Mouse (Mus musculus) heart, embryonic 10.5 days (tissue): ENCODE data around the gene Sema3b. TPM values are rescaled to one million over a fixed set of nuclear protein-coding genes. Genes with fewer than 3 reads are reported as not detected.
A peak's percentile ranks its signal among the peaks of the same experiment; 100 is the strongest.
"Not testable (repeated sequence)": the region's sequence is repeated elsewhere in the genome, so short reads cannot be mapped to it uniquely, and the experiment has no call there.

Source experiments
- DNase-seq: peaks from one replicate; pipeline ENCODE4 v3.0.0-alpha.2; 2017; ENCODE audit warnings: low spot score
- H3K27ac ChIP-seq: fragments of 300-500 bp; sonication (generic); 2 replicates; pipeline ENCODE4 v1.5.1; 2016; ENCODE audit warnings: mild to moderate bottlenecking
- H3K27me3 ChIP-seq: fragments of 300-500 bp; sonication (generic); 2 replicates; pipeline ENCODE4 v1.6.1; 2016; ENCODE audit warnings: mild to moderate bottlenecking; ENCODE audit not compliant: poor library complexity, insufficient read depth, severe bottlenecking
- H3K36me3 ChIP-seq: fragments of 300-500 bp; sonication (generic); 2 replicates; pipeline ENCODE4 v1.6.1; 2016; ENCODE audit warnings: mild to moderate bottlenecking, moderate library complexity
- H3K4me1 ChIP-seq: fragments of 300-500 bp; sonication (generic); 2 replicates; pipeline ENCODE4 v1.6.1; 2016; ENCODE audit warnings: mild to moderate bottlenecking
- H3K4me3 ChIP-seq: fragments of 300-500 bp; sonication (generic); 2 replicates; pipeline ENCODE4 v1.5.1; 2016; ENCODE audit warnings: mild to moderate bottlenecking, moderate library complexity
- H3K9me3 ChIP-seq: fragments of 300-500 bp; sonication (generic); 2 replicates; pipeline ENCODE4 v1.6.1; 2016; ENCODE audit warnings: mild to moderate bottlenecking, moderate library complexity
- WGBS: fragments of 180-500 bp; shearing (Covaris S2); methylation state at CpG from one replicate; pipeline ENCODE4 v1.1.7; 2016; 5-methylcytosine and 5-hydroxymethylcytosine counted together
- polyA plus RNA-seq: library from polyadenylated mRNA; unstranded; fragments of >200 nt; fragmentation: Nextera tagmentation; extraction: Ambion mirVana; gene quantifications from 2 replicates; pipeline ENCODE4 v1.2.1, GENCODE M21; 2016

The Sema3b gene
- polyA plus RNA-seq, 1 experiment from 2014 or later: 4.9 TPM

GRCm38 (mm10) chr9:107566041-107566709, 42.9 kb downstream of the Sema3b start:
- DNase-seq: no peak
- H3K27ac ChIP-seq: peak overlapping the region; percentile 97
- WGBS: 54% methylated on average over 15 of the region's 15 CpGs
- peaks cover 63% of the 10 kb centered on the region for H3K4me1 ChIP-seq
- H3K4me3 ChIP-seq: peak overlapping the region; percentile 81; the same call in 1 of the 2 replicates
- H3K36me3 ChIP-seq: peaks cover 37% of the 10 kb centered on the region
- no peaks in the 10 kb centered on the region for H3K9me3 ChIP-seq
- no peaks in the 10 kb centered on the region for H3K27me3 ChIP-seq

DNA sequence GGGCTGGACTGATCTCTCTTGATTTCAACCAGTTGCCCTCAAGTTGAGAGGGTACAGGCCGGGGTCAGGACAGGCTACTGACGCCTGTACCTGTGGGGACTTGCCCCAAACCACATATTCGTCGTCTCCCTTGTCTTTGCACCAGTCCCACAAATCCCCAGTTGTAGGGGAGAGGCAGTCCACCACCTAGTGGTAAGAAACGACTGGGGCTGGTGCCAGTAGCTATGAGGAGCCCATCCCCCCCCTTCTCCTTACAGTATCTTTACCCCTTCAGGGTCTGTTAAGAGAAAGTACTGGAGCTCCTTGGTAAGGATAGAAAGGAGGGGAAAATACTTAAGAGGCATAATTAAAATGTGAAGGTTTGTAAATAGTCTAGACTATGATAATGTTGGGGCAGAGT, 43.5 kb downstream of the Sema3b start:
- Histone ChIP-seq H3K27ac (peak overlapping the region; percentile 44; the same call in 1 of the 2 replicates), H3K36me3 (peaks cover 37% of the 10 kb centered on the region), H3K4me1 (peaks cover 57% of the 10 kb centered on the region)
- DNase-seq, H3K9me3 ChIP-seq, H3K4me3 ChIP-seq, H3K27me3 ChIP-seq: not testable (repeated sequence)
- 47% methylated on average over 5 of the region's 5 CpGs for WGBS

GRCm38 (mm10) chr9:107563029-107563581, 45.9 kb downstream of the Sema3b start, which contains the start of gene Tusc2:
Tusc2 (plus strand) TSS chr9:107563255.
- peaks cover 58% of the 10 kb centered on the region for H3K36me3 ChIP-seq
- no peaks in the 10 kb centered on the region for H3K9me3 ChIP-seq
- peaks cover 38% of the 10 kb centered on the region for H3K4me1 ChIP-seq
- WGBS: under 1% methylated on average over 46 of the region's 46 CpGs
- H3K27ac ChIP-seq: peak within 1 kb of the TSS; percentile 85
- peak within 1 kb of the TSS; percentile 91 for H3K4me3 ChIP-seq
- DNase-seq: peak; percentile 99
- H3K27me3 ChIP-seq: no peaks in the 10 kb centered on the region

GRCm38 (mm10) chr9:107556346-107556745, 52.7 kb downstream of the Sema3b start:
- H3K27ac ChIP-seq: peak overlapping the region; percentile 96; the same call in 1 of the 2 replicates
- H3K4me3 ChIP-seq: peak overlapping the region; percentile 84
- peaks cover 43% of the 10 kb centered on the region for H3K4me1 ChIP-seq
- DNase-seq: no peak
- H3K27me3 ChIP-seq: peaks cover 12% of the 10 kb centered on the region; the same call in 1 of the 2 replicates
- 67% methylated on average over 3 of the region's 3 CpGs for WGBS
- peaks cover 50% of the 10 kb centered on the region for H3K36me3 ChIP-seq
- H3K9me3 ChIP-seq: no peaks in the 10 kb centered on the region

DNA sequence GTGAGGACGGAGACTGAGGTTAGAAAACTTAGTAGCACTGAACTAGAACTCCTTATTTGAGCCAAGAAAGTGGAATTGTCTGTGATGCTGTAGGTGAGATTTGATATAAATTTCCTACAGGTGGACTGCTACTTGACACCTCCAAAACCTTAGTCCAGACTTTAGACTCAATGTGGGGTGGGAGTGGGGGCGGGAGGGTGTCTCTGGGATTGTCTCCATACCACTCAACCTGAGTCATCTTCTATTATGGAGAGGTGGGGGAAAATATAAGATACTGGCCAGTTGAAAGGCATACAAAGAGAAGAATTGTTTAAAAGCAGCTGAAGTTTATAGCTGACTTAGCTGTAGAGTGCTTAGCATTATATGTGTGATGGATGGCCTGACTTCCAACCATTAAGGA, 53.3 kb downstream of the Sema3b start:
- peak overlapping the region; percentile 96 for H3K27ac ChIP-seq
- peaks cover 50% of the 10 kb centered on the region for H3K4me1 ChIP-seq
- H3K9me3 ChIP-seq: no peaks in the 10 kb centered on the region
- H3K4me3 ChIP-seq: peak overlapping the region; percentile 84
- peaks cover 18% of the 10 kb centered on the region for H3K27me3 ChIP-seq
- DNase-seq: no peak
- H3K36me3 ChIP-seq: peaks cover 44% of the 10 kb centered on the region
- WGBS: 38% methylated on average over 2 of the region's 2 CpGs

GRCm38 (mm10) chr9:107555031-107555457, 54.0 kb downstream of the Sema3b start:
- peaks cover 56% of the 10 kb centered on the region for H3K4me1 ChIP-seq
- DNase-seq: peak; percentile 87

DNA sequence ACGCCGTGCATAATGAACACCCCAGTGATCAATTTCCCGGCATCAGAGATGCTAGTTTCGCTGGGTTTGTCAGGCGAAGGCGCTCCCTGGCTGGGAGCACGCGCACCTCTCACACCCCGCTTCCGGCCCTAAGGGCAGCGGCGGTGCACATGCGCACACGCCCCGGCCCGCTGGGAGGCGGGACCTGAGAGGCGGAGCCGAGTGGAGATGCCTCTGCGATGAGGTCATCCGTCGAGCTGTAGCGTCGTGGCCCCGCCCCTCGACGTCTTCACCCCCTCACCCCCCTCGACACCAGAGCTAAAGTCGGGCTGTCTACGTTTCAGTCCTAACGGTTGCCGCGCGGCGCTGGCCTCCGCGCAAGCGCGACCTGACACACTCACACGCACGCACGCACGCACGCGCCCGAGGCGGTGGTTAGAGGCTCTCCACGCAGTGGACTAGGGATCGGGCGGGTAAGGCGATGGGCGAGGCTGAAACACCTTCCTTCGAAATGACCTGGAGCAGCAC, 54.7 kb downstream of the Sema3b start:
- Histone ChIP-seq H3K9me3 (no peaks in the 10 kb centered on the region), H3K4me3 (peak overlapping the region; percentile 84), H3K27ac (peak overlapping the region; percentile 96), H3K36me3 (peaks cover 31% of the 10 kb centered on the region), H3K4me1 (peaks cover 62% of the 10 kb centered on the region), H3K27me3 (peaks cover 32% of the 10 kb centered on the region)
- WGBS: 0% methylated on average over 53 of the region's 53 CpGs
- DNase-seq: peak; percentile 99

More at GRCm38 (mm10) chr9:107555031-107555457, 54.0 kb downstream of the Sema3b start:
- peaks cover 37% of the 10 kb centered on the region for H3K36me3 ChIP-seq
- WGBS: under 1% methylated on average over 23 of the region's 23 CpGs
- H3K27ac ChIP-seq: peak overlapping the region; percentile 96
- peaks cover 25% of the 10 kb centered on the region for H3K27me3 ChIP-seq
- no peaks in the 10 kb centered on the region for H3K9me3 ChIP-seq
- H3K4me3 ChIP-seq: peak overlapping the region; percentile 84

- WGBS: 8% methylated on average over 37 of the region's 37 CpGs
- Histone ChIP-seq H3K27ac (peak overlapping the region; percentile 96), H3K9me3 (no peaks in the 10 kb centered on the region), H3K4me3 (peak overlapping the region; percentile 84), H3K4me1 (peaks cover 62% of the 10 kb centered on the region), H3K36me3 (peaks cover 24% of the 10 kb centered on the region), H3K27me3 (peaks cover 38% of the 10 kb centered on the region)
- no peak for DNase-seq
Measured at GRCm38 (mm10) chr9:107553541-107554318, 55.3 kb downstream of the Sema3b start.

DNA sequence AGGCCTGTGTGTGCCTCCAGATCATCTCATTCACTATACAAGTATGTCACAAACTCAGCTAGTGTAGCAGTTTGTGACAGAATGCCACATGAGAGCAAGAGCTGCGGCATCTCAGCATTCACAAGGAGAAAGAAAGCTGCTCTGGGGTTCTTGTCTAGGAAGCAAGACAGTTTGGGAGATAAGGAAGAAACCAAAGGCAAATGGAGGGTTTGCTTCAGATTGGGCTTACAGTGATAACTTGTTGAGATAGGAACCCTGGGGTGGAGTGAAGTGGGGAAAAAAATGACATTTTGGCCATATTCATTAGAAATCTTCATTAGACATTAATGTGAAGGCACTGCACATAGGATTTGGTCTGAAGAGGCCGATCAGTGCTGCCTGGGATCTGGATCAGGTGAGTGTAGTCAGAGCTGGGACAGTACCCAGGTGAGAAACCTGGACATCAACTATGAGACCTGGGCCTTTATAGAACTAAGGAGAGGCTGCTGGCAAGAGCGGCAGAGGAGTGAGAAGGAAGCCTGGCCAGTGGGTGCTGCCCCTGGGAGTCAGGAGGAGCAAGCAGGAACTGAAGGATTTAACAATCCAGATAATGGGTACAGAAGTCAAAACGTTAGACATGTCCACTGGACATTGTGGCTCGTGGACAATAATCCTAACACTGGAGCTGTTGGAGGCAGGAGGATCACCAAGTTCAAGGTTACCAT, 56.2 kb downstream of the Sema3b start:
- WGBS: 75% methylated on average over 5 of the region's 5 CpGs
- peaks cover 47% of the 10 kb centered on the region for H3K27me3 ChIP-seq

DNA sequence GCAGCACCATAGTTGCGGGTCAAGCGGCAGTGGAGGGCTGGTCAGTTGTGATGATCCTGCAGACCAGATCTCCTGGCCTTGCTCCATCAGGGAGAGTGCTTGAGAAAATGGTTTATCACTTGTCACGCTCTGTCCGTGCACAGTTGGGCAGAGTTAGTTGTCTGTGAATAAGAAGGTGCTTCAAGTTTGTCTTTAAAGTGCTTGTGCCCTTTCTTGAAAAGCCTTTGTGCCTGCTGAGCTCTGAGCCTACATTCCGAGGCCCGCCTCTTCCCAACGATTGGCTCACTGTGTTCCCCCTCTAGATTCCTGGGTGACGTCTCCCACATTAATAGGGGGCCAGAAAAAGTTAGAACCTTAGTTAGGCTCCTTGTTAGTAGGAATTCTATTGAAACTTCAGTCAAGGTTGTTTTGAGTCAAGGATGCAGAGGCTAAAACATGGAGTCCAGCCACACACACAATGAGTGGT, 57.1 kb downstream of the Sema3b start:
- Histone ChIP-seq H3K27ac (peak overlapping the region; percentile 87), H3K27me3 (peaks cover 53% of the 10 kb centered on the region), H3K4me1 (peaks cover 73% of the 10 kb centered on the region), H3K9me3 (no peaks in the 10 kb centered on the region), H3K4me3 (peak overlapping the region; percentile 70), H3K36me3 (peaks cover 6% of the 10 kb centered on the region)
- 11% methylated on average over 8 of the region's 8 CpGs for WGBS
- DNase-seq: no peak

More for the DNA sequence above, 56.2 kb downstream of the Sema3b start:
- H3K4me1 ChIP-seq: peaks cover 65% of the 10 kb centered on the region
- no peak for DNase-seq
- H3K4me3 ChIP-seq: peak overlapping the region; percentile 84; the same call in 1 of the 2 replicates
- peaks cover 15% of the 10 kb centered on the region for H3K36me3 ChIP-seq
- H3K27ac ChIP-seq: no peak overlapping the region
- no peaks in the 10 kb centered on the region for H3K9me3 ChIP-seq

DNA sequence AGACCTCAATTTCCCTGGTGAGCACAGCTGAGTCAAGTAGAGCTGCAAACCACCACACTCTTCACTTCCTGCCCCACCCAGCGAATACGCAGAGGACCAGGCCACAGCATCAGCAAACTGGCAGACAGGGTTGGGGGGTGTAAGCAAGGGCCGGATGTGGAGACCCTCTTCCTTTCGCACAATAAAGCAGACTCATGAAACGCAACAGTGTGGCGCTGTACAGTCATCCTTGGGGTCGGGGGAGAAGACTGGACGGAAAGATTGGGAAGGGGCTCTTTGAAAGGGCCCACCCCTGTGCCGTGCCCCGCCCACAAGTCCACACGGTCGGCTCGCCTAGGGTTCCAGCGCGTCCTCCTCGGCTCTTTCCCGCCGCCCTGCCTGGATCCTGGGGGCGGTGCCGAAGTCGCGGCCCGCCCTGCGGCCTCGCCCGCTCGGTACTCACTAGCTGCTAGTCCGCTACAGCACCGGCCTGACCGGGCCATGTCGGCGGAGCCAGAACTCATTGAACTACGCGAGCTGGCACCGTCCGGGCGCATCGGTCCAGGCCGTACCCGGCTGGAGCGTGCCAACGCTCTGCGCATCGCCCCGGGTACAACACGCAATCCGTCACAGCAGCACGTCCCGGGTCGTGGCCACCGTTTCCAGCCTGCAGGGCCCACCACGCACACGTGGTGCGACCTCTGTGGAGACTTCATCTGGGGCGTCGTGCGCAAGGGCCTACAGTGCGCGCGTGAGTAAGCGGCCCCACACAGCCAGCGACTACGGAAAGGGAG, 57.7 kb downstream of the Sema3b start, which contains the start of gene Rassf1:
TSS of gene Rassf1 (plus strand) at position 439 of the 773 bp plus-strand sequence.
- Histone ChIP-seq H3K36me3 (peaks cover 2% of the 10 kb centered on the region), H3K27ac (peak within 1 kb of the TSS; percentile 87), H3K4me3 (peak within 1 kb of the TSS; percentile 70), H3K9me3 (no peaks in the 10 kb centered on the region), H3K27me3 (peaks cover 53% of the 10 kb centered on the region), H3K4me1 (peaks cover 73% of the 10 kb centered on the region)
- peak; percentile 88 for DNase-seq
- under 1% methylated on average over 63 of the region's 63 CpGs for WGBS
